Mouse (Mus musculus): ENCODE measurements at regions not wholly inside any gene's neighbourhood (a gene's known extent, or its start where the extent isn't known, plus 50 kb on each side); places are given as distances from the start of the nearest gene placed in this dataset.

DNA sequence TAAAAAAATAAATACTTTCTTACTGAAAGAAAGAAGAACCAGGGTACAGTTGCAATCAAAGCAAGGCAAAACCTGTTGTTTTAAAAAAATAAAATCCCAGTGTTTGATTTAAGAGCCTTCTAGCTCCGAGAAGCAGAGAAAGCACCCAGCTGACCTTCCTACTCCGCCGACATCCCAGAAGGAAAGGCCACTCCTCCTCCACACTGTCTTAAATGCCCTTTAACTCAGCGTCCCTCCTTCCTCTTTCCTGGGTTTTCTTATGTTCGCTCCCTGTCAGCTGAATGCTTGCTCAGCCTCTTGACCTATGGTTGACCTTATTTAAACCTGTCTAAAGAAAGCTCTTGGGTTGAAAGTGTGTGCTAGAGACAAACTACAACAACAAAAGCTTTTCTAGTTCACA, 79.1 kb downstream of the Sptssa start:
- no peak for DNase-seq (ENCODE audit: low spot score)

DNA sequence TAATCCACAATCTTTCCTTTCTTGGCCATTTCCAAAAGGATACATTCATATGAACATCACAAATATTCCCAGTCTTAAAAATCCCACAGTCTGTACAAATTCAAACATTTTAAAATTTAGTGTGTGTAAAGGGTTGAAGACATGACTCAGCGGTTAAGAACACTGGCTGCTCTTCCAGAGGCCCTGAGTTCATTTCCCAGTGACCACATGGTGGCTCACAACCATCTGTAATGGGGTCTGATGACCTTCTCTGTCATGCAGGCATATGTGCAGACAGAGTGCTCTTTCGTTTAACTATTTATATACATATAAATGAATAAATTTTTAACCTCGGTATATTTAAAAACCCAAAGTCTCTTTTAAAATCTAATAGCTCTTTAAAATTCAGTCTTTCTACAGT, 79.6 kb downstream of the Sptssa start:
- no peak for DNase-seq (ENCODE audit: low spot score)

DNA sequence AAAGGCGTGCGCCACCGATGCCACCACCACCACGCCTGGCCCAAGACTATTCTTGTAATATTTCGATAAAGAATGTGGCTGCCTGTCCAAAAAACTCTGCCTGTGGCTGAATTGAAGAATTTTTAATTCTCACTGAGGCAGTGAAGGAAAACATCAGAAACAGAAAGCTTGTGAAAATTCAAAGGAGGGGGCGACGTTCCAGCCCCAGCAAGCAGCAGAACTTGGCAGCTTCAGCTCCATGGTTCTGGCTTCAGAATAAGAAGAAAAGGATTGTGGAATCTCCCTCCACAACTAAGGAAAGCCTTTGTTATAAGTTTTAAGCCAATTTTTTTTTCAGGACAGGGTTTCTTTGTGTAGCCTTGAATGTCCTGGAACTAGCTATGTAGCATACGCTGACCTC, 83.5 kb downstream of the Sptssa start:
- DNase-seq (ENCODE audit: low spot score), result no peak

DNA sequence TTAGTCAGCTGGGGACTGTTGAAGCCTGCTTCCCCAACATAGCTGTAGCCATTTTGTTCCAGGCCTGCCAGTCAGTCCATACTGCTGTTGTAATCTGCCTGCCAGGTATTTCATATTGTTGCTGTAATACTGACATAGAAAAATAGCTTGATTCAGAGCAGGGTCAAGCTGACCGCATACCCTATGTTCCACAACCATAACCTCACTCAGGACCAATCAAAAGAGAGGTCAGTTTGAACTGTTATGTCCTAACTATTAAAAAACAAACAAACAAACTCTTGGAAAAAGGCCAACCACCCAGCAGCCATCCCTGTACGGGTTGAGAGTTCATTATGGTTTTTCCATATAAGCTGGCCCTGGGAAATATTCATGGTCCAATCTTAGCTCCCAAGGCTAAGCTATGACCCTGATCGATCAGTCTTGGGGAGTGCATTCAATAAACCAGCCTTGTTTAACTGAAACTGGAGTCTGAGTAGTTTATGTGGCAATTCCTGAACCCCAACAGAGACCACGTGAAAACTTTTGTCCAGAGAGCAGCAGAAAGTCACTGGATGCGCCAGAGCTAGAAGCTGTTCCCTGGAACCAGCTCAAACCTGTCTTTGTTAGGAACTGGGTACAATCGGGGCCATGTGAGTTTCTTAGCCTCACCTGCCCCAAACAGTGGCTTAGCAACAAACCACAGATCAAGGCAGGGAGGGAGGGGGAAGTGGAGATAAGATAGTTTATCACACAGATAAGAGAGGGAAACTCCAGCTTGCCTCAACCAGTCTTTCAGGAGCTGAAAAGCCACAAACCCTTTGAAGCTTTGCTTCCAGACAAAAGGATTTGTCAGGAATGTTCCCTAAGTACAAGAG, 88.1 kb downstream of the Sptssa start:
- no peak for DNase-seq (ENCODE audit: low spot score)

DNA sequence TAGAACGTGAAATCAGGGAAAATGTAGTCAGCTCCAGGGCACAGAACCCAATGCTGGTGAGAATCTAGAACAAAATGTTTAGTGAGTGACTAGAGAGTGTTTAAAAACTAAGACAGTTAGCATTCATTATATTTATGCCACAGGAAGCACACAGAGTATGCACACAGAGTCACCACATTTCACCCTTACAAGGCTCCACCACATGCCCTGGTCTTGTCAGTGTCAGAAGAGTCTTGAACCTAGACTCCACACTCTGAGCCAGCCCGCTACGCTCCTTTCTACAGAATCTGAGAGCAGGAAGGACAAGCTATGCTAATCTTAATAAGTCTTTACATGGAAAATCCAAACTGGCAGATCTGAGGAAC, 89.0 kb downstream of the Sptssa start:
- no peak for DNase-seq (ENCODE audit: low spot score)

DNA sequence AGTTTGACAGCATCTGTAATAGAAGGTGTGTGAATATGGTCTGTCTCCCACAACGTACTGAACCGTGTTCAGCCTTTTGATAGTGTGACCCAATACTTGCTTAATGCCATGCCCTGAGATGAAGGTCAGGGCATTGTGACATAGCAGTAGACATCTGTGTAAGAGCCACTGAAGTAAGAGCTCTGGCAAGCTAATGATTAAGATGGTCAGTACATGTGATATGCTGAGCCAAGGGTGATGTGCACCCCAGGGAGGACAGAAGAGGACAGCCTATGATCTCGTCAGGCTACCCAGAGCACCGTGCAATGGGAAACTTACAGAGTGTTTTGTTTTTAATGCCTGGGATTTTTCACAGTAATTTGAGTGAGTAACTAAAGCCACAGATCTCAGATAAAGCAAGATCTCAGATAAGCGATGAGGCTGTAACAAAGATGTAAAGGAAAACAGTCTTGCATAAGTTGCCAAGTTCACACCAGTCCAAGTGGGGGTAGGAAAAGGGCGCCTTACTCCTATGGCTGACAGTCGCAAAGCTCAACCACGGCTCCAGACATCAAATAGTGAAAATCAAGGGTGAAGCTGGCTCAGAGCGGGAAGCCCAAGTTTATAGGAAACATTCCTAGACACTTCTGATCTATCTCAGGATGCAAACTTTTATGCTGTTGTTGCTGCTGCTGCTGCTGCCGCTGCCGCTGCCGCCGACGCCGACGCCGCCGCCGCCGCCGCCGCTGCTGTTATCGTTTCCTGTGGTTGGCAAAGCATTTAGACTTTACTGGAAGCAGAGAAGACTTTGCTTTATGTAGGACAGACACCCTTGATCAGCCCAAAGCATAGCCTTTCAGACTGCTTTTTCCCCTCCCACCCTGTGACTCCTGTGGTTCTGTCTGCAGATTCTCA, 89.6 kb downstream of the Sptssa start:
- DNase-seq (ENCODE audit: low spot score), result no peak

DNA sequence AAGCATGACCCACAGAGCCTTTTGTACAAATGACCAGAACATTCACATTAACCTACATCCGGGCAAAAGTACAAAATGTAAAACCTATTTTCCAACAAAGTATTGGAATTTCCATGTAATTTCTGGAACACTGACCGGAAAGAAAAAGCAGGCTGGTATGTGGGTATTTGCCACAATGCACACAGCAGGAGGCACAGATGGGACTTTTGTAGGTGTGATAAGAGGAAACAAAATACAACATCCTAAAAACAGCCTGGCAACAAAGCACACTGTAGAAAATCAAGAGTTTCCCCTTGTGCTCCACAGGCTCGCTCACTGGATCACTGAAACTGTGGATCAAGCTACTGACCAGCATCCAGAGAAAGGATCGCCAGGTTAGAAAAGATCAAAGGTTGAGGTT, 94.4 kb downstream of the Sptssa start:
- DNase-seq (ENCODE audit: low spot score), result peak; percentile 15

DNA sequence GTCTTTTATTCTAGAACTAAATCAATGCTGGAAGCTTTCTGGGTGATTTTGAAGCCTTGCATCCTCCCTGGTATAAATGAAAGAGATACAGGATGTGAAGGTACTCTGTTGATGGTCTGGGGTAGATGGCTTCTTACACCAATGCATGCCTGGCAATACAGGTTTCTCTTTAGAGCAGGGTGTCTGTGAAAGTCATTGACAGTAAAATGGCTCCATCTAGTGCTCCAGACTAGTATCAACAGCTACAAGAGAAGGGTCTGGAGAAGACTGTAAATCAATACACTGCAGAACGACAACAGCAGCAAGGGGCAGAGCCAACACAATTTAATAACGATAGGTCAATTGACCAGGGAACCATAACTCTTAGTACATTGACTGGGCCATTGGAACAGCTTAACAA, 98.3 kb downstream of the Sptssa start:
- DNase-seq (ENCODE audit: low spot score), result peak; percentile 44

DNA sequence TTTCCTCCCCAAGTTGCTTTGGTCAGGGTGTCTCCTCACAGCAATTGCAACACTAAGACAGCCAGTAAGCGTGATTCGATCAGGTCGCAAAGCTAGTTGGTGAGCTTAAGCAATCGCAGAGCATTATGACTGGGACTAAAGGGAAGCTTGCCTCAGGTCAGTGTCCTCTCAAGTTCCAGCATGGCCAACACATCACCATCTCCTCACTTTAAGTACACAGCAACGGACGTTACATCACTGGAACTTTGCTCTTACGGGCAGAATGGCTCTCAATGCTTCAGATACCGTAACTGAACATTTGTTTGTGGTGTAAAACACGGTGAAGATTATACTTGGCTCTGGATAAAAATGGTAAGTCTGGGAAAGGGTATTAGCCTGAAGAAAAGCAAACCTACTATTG, 106.7 kb downstream of the Sptssa start:
- no peak for DNase-seq (ENCODE audit: low spot score)

DNA sequence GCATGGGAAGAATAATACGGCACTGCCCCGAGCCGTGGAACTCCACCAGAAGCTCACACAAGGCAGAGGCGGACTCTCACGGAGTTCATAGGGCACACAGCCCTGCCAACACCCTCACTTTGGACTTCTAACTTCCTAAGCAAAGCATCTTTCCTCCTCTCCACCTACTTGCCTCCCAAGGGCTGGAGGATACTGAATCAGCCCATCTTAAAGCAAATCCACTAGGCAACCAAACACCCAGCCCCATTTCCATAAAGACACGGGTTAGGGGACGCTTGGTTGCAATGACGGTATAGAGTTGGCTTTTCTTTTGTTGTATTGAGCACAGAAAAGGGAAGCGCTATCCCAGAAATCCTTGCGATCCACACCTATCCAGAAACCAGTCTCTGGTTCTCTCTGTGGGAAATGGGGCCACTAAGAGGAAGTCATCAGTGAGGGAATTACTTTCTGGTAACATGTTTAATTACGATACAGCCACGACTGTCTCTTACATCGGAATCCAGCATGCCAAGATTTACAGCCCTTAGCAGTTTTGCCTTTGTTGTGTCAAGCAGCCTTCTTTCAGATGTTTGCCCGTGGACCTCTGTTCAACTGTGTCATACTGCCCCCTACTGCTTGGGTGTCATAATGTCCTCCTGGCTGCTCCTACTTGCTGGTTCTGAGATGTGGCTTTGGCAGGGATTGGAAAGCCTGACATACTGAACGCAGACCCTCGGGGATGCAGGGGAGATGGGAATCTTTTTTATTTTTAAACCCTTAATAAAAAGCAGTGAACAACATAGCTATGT, 110.4 kb downstream of the Sptssa start:
- DNase-seq (ENCODE audit: low spot score), result peak; percentile 56

DNA sequence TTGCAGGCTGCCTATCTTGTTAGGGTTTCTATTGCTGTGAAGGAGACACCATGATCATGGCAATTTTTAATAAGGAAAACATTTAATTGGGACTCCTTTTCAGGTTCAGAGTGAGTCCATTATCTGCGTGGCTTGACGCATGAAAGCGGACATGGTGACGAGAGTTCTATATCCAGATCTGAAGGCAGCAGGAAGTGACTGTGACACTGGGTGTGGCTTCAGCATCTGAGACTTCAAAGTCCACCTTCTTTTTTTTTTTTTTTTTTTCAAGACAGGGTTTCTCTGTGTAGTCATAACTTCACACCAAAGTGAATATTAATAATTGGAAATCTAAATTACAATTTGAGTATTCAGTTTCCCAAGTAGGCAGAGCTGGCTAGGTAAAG, 118.1 kb downstream of the Sptssa start:
- no peak for DNase-seq (ENCODE audit: low spot score)

DNA sequence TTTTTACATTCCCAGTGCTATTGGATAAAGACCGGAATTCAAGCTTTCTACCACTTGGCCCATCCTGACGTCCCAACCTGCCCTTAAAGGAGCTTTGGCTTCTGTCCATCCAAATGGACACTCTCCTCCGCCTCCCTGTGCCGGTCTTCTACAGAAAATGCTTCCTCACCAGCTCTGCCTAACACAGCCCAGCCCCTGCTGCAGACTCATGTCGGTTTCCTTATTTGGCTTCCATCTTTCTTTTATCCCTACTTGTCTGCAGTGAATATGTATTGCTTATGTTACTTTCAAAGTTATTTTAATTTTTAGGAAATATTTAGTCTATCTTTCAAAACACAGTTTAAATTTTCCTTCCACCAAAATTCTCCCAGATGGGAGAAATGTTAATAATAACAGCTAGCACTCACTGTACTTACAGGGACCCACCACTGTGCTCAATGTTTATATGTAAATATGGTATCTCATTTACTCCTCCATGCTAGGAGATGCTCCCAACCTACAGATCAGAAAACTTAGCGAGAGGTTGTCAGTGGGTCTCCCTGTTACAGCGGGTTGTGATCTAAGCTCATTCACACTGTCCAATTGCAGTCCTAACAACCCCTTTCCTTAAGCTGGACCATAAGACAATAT, 118.6 kb downstream of the Sptssa start:
- DNase-seq (ENCODE audit: low spot score), result no peak

DNA sequence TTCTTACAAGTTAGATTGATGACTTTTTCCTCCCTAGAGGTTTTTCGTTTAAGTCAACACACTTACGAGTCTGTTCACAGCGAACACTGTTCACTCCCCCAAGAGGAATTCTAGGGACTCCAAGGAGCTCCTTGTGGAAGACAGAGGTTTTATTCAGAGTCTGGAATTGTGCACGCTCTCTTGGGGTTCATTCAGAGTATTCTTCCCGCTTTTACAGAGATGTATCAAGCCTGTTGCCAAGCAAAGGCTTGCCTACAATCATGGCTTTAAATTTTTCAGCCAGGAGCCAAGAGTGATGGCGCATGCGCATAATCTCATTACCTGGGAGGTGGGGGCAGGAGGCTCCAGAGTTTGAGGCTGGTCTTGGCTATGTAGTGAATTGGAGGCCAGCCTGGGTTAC, 119.4 kb downstream of the Sptssa start:
- DNase-seq (ENCODE audit: low spot score), result no peak

DNA sequence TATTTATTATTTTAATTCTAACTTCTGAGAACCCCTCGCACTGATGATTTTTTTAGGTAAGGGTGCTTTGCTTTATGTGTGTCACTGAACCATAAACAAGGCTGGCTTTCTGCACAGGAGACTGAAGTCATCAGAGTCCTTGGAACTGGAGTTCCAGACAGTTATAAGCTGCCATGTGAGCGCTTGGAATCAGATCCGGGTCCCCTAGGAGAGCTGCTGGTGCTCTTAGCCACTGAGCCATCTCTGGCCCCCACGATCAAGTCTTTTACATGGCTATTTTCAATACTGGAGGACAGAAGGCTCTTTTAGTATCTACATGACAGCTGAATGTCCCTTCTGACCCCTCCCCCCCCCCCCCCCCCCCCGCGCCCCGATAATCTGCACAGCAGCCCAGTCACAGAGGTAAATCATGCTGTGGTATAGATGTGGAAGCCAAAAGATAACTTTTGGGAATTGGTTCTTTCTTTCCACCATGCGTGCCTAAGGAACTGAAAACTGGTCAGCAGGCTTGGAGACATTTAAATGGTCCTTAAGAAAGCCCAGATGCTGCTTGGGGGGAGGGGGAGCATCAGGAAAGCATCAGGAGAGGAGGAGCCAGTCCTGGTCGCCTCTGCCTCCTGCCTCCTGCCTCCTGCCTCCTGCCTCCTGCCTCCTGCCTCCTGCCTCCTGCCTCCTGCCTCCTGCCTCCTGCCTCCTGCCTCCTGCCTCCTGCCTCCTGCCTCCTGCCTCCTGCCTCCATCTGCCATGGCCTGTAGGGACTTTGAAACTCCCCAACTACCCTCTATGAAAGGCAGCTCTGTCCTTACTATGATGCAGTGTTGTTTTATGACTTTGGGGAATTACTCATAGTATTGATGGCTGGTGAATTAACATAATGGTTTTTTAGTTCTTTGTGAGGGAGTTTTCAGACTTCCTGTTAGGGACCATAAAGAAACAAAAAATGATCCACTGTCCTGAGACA, 120.5 kb downstream of the Sptssa start:
- no peak for DNase-seq (ENCODE audit: low spot score)

DNA sequence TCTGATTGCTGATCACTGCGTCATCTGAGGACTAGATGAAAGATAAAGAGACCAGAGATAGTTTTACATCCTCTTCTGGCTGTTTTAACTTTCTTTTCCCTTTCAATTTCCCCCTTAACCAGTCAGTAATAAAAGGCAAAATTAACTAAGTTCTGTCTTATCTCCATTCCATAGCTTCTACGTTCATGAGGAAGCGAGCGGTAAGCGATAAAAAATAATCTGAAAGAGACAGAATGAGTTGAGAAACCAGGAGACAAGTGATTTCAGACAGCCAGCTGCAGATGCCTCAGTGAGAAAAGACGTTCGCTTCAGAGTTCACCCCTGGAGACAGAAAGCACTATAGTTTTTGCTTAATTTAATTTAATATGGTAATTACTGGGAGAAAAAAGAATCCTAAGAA, 121.5 kb downstream of the Sptssa start:
- no peak for DNase-seq (ENCODE audit: low spot score)

DNA sequence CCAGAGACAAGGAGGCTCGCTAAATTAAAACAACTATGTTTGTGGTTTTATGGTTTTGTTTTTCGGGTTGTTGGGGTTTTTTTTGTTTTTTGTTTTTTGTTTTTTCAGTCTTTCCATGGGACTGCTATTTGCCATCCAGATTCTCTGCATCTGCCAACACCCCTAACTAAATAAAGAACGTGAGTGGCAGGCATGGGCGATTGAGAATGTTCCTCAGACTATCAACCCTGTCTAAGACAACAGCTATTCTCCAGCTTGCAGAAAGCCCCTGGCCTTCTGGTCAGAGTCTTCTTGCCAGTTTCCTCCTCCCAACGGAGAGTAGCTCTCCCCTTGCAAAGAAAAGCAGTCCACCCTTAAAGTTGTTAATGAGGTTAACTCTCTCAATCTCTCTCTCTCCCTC, 123.2 kb downstream of the Sptssa start:
- DNase-seq (ENCODE audit: low spot score), result no peak

DNA sequence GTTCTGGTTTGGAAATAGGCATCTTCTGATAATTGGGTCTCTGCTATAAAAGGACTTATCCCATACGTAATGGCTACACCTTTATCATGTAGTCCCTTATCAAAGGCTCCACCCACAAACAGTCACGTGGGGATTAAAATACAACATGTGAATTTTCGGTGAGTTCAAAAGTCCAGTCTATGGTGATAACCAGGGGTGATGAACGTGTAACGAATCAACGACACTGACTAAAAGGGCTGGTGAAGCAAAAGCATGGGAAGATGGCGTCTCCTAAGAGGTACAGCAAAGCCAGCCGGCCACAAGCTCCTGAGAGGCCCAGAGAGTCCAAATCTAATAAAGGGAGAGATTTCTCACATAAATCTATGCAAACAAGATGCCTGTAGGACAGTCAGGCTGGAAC, 124.3 kb downstream of the Sptssa start:
- DNase-seq (ENCODE audit: low spot score), result no peak

DNA sequence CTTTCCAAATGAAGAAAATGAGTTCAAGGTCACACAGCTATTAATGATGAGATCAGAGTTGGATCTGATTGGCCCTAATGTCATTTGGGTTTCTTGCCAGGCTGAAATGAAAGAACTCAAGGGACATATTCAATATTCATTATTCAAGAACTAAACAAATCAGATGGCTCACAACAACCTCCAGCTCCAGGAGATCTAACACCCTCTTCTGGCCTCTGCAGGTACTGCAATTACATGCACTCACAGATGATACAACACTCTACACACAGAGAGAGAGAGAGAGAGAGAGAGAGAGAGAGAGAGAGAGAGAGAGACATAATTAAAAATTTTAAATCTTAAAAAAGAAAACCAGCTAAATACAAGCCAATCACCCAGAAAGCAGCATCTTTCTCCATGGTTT, 128.3 kb downstream of the Sptssa start:
- no peak for DNase-seq (ENCODE audit: low spot score)

DNA sequence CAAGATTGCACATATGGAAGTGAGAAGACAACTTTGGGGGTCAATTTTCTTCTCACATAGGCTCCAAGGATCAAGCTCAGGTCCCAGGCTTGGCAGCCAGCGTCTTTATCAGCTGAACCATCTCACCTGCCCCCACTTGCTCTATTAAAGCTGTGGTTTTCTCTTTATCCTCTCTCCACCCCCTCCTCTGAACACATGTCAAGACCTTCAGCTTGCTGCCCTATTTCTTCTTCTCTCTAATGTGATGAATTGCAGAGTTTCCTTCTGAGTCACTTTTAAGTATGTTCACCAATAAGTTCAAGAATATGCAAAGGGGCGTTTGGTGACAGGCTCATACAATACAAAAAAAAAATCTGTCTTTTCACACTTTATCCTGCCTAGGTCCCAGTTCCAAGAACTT, 128.8 kb downstream of the Sptssa start:
- DNase-seq (ENCODE audit: low spot score), result no peak

DNA sequence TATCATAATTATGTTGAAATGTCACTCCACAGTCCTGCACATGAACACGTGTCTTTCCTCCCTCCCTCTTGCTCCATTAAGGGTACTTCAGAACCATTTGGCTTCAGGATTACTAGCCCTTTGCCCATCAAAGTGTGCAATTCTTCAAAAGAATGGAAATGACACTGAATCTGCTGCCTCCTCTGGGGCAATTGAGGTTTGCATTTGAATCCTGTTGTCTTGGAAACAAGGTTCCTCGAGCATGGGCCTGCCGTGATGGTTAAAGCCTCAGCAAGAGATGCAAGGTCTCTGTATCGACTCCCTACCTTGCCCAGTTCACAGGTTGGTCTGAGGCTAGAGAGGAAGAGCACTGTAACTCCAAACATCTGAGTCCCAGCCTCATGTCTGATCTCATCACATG, 136.0 kb downstream of the Sptssa start:
- no peak for DNase-seq (ENCODE audit: low spot score)

DNA sequence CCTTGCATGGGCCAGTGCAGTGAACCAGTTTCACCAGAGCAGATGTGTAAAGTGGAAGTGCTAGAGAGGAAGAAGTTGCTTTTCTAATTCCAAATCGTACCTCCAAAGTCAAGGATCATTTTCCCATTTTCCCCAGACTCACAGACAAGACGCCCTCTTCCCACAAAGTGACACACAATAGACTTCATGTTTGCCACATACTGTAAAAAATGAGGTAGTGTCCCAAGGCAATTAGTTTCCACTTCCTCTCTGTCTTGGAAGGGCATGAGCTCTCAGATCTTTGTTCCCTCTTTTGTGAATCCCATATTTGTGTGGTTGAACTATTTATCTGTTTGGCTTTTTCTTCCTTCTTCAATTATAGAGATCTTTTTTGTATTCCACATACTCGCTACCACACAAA, 137.0 kb downstream of the Sptssa start:
- no peak for DNase-seq (ENCODE audit: low spot score)
